Mouse (Mus musculus) MEL (cell line): ENCODE data around the gene Gxylt2.

Source experiments
- CTCF ChIP-seq, 3 experiments: IDR thresholded peaks in 2 of 3; conservative IDR thresholded peaks in 1 of 3; 2 replicates each; pipeline ENCODE4 v1.5.1; 2011 to 2012; ENCODE audit warnings: low read length in 3 of 3, low read depth in 2 of 3, mild to moderate bottlenecking in 2 of 3, improper control_type of control experiment in 1 of 3, inconsistent platforms in 1 of 3, mixed read lengths in 1 of 3, moderate library complexity in 1 of 3; ENCODE audit not compliant: control insufficient read depth in 1 of 3, insufficient read depth in 1 of 3, poor library complexity in 1 of 3, severe bottlenecking in 1 of 3
- GATA1 ChIP-seq: IDR thresholded peaks from 2 replicates; pipeline ENCODE4 v1.6.1; 2011; ENCODE audit warnings: low read depth, low read length, improper control_type of control experiment
- MAX ChIP-seq: IDR thresholded peaks from 2 replicates; pipeline ENCODE4 v1.6.1; 2011; ENCODE audit warnings: low read length, improper control_type of control experiment
- MAZ ChIP-seq: IDR thresholded peaks from 2 replicates; pipeline ENCODE4 v1.6.1; 2012; ENCODE audit warnings: low read depth, mild to moderate bottlenecking, inconsistent platforms, low read length, improper control_type of control experiment
- POLR2A ChIP-seq, 2 experiments: IDR thresholded peaks; 2 replicates each; pipeline ENCODE4 v1.6.1; 2011 to 2012; ENCODE audit warnings: low read length in 2 of 2, mild to moderate bottlenecking in 2 of 2, control low read depth in 1 of 2, improper control_type of control experiment in 1 of 2, low read depth in 1 of 2, moderate library complexity in 1 of 2; ENCODE audit not compliant: control insufficient read depth in 1 of 2, insufficient read depth in 1 of 2, poor library complexity in 1 of 2
- POLR2AphosphoS2 ChIP-seq: IDR thresholded peaks from 2 replicates; pipeline ENCODE4 v1.6.1; 2011; ENCODE audit warnings: low read length, improper control_type of control experiment
- USF2 ChIP-seq, 2 experiments: IDR thresholded peaks; 2 replicates each; pipeline ENCODE4 v1.6.1; 2011 to 2012; ENCODE audit warnings: improper control_type of control experiment in 2 of 2, low read length in 2 of 2, borderline replicate concordance in 1 of 2, inconsistent platforms in 1 of 2, low read depth in 1 of 2, mild to moderate bottlenecking in 1 of 2; ENCODE audit not compliant: insufficient read depth in 1 of 2

GRCm38 (mm10) chr6:100780421-100780820 lies 75.9 kb downstream of the Gxylt2 start:
- TF ChIP-seq MAX (no peak), CTCF (IDR thresholded peaks at IDR 0.05 in 2 of 3, conservative IDR thresholded peaks at IDR 0.05 in 1 of 3; ENCODE audit: control insufficient read depth in 1 of 3, insufficient read depth in 1 of 3, low read depth in 2 of 3, low read length in 3 of 3, poor library complexity in 1 of 3, severe bottlenecking in 1 of 3) (no peak), GATA1 (no peak), POLR2A (IDR thresholded peaks at IDR 0.05; ENCODE audit: control insufficient read depth in 1 of 2, insufficient read depth in 1 of 2, low read depth in 1 of 2, low read length in 2 of 2, poor library complexity in 1 of 2) (no peak), MAZ (no peak), USF2 (IDR thresholded peaks at IDR 0.05; ENCODE audit: borderline replicate concordance in 1 of 2, insufficient read depth in 1 of 2, low read depth in 1 of 2, low read length in 2 of 2) (no peak), POLR2AphosphoS2 (no peak)
